ENCODE assay signal across 7 mouse cellular contexts in genomic region chr16:4881400-4882351, GRCm38 (mm10). TPM values are rescaled to one million over a fixed set of nuclear protein-coding genes. Genes with fewer than 3 reads are reported as not detected.
DNase-seq lines count a peak whose midpoint lies in the region; ATAC-seq lines count a peak whose summit lies in the region.

No protein-coding gene starts in this region.

- peak overlapping the region; percentile 73 for H3K4me2 ChIP-seq in forebrain, embryonic 11.5 days (ENCODE audit: low read depth, low read length, severe bottlenecking)
- peak overlapping the region; percentile 83 for H3K4me2 ChIP-seq in kidney, embryonic 15.5 days

- no peaks in the 10 kb centered on the region for H3K36me3 ChIP-seq in forebrain, embryonic 11.5 days (ENCODE audit: control insufficient read depth, insufficient read depth, low read length)
- peaks cover 3% of the 10 kb centered on the region; the same call in 1 of the 2 replicates for H3K36me3 ChIP-seq in kidney, embryonic 15.5 days

- H3K27me3 ChIP-seq in forebrain, embryonic 11.5 days (ENCODE audit: control insufficient read depth, insufficient read depth, low read length): no peaks in the 10 kb centered on the region
- H3K27me3 ChIP-seq in kidney, embryonic 15.5 days: no peaks in the 10 kb centered on the region

- H3K9me3 ChIP-seq in forebrain, embryonic 11.5 days (ENCODE audit: control insufficient read depth, low read length): no peaks in the 10 kb centered on the region
- no peaks in the 10 kb centered on the region for H3K9me3 ChIP-seq in kidney, embryonic 15.5 days (replicated peaks)

- ATAC-seq in forebrain, embryonic 11.5 days (replicated peaks; ENCODE audit: low FRiP score): no peak
- ATAC-seq in kidney, embryonic 15.5 days (replicated peaks; ENCODE audit: low FRiP score): no peak
- no peak for ATAC-seq in megakaryocyte-erythroid progenitor cell, adult 5-6 weeks (replicated peaks; ENCODE audit: low FRiP score, low TSS enrichment, poor library complexity, severe bottlenecking)

- H3K27ac ChIP-seq in forebrain, embryonic 11.5 days (ENCODE audit: low read depth, low read length): no peak overlapping the region
- H3K27ac ChIP-seq in kidney, embryonic 15.5 days: peak overlapping the region; percentile 100

- H3K4me1 ChIP-seq in forebrain, embryonic 11.5 days (replicated peaks; ENCODE audit: control insufficient read depth, insufficient read depth, low read length): peaks cover 16% of the 10 kb centered on the region
- H3K4me1 ChIP-seq in kidney, embryonic 15.5 days: peaks cover 41% of the 10 kb centered on the region

- 81% methylated on average over 10 of the region's 10 CpGs for WGBS in forebrain, embryonic 11.5 days
- WGBS in kidney, embryonic 15.5 days: 76% methylated on average over 10 of the region's 10 CpGs

- H3K4me3 ChIP-seq in forebrain, embryonic 11.5 days (ENCODE audit: low read depth, low read length): peak overlapping the region; percentile 82; the same call in 1 of the 2 replicates
- peak overlapping the region; percentile 94 for H3K4me3 ChIP-seq in kidney, embryonic 15.5 days (replicated peaks)

- peak overlapping the region; percentile 71 for H3K9ac ChIP-seq in forebrain, embryonic 11.5 days (ENCODE audit: low read length)
- peak overlapping the region; percentile 89 for H3K9ac ChIP-seq in kidney, embryonic 15.5 days

- peak; percentile 34 for DNase-seq in right cerebral cortex, adult 18-20 months
- DNase-seq in right cerebral cortex, postnatal 36 days (ENCODE audit: low spot score in 2 of 2): no peak
- DNase-seq in forebrain, embryonic 11.5 days (ENCODE audit: low spot score): no peak
- peak; percentile 68 for DNase-seq in naive thymus-derived CD4-positive, alpha-beta T cell, adult 2 months (ENCODE audit: low read depth)
- DNase-seq in spleen, postnatal 10 days (ENCODE audit: low spot score in 2 of 2): no peak

RNA-seq across cellular contexts. Expression of gene Ubald1, which starts 1.6 kb away (rescaled TPM):
- polyA plus RNA-seq in forebrain, embryonic 11.5 days (2014; fragmentation: Nextera tagmentation; extraction: Ambion mirVana): 23.9 TPM in 2 replicates
- polyA plus RNA-seq in kidney, embryonic 15.5 days (2015; fragmentation: Nextera tagmentation; extraction: Ambion mirVana): 37.4 and 39.7 TPM in 2 replicates
- 20.3 and 33.3 TPM in 2 replicates for total RNA-seq in megakaryocyte-erythroid progenitor cell, adult 5-6 weeks (2014; fragmentation: Nextera tagmentation)
- total RNA-seq in megakaryocyte-erythroid progenitor cell, adult 5-6 weeks (2017): 15.2 and 16.5 TPM in 2 replicates

RNA-seq across cellular contexts. Expression of gene Mgrn1, which starts 4.4 kb away (rescaled TPM):
- 69.9 and 77.2 TPM in 2 replicates for polyA plus RNA-seq in forebrain, embryonic 11.5 days (2014; fragmentation: Nextera tagmentation; extraction: Ambion mirVana)
- 88.2 and 98.1 TPM in 2 replicates for polyA plus RNA-seq in kidney, embryonic 15.5 days (2015; fragmentation: Nextera tagmentation; extraction: Ambion mirVana)
- 16.0 and 21.8 TPM in 2 replicates for total RNA-seq in megakaryocyte-erythroid progenitor cell, adult 5-6 weeks (2014; fragmentation: Nextera tagmentation)
- total RNA-seq in megakaryocyte-erythroid progenitor cell, adult 5-6 weeks (2017): 8.7 and 13.3 TPM in 2 replicates

RNA-seq across cellular contexts. Expression of gene 4930562C15Rik, which starts 46.5 kb away (rescaled TPM):
- polyA plus RNA-seq in forebrain, embryonic 11.5 days (2014; fragmentation: Nextera tagmentation; extraction: Ambion mirVana): 0.36 TPM in 1 of 2 replicates, not detected in the other
- 0.19 and 0.83 TPM in 2 replicates for polyA plus RNA-seq in kidney, embryonic 15.5 days (2015; fragmentation: Nextera tagmentation; extraction: Ambion mirVana)
- not detected in 2 replicates for total RNA-seq in megakaryocyte-erythroid progenitor cell, adult 5-6 weeks (2014; fragmentation: Nextera tagmentation)
- not detected in 2 replicates for total RNA-seq in megakaryocyte-erythroid progenitor cell, adult 5-6 weeks (2017)

RNA-seq across cellular contexts. Expression of gene Nudt16l1, which starts 56.9 kb away (rescaled TPM):
- polyA plus RNA-seq in forebrain, embryonic 11.5 days (2014; fragmentation: Nextera tagmentation; extraction: Ambion mirVana): 120 and 137 TPM in 2 replicates
- polyA plus RNA-seq in kidney, embryonic 15.5 days (2015; fragmentation: Nextera tagmentation; extraction: Ambion mirVana): 151 and 155 TPM in 2 replicates
- total RNA-seq in megakaryocyte-erythroid progenitor cell, adult 5-6 weeks (2014; fragmentation: Nextera tagmentation): 46.3 and 49.3 TPM in 2 replicates
- total RNA-seq in megakaryocyte-erythroid progenitor cell, adult 5-6 weeks (2017): 13.4 and 15.0 TPM in 2 replicates

Comparison
In these comparisons a context has a peak if more than half of its experiments do, and no peak if none do; other contexts are left out.
1. DNase-seq: peak in right cerebral cortex, adult 18-20 months (single experiment) and naive thymus-derived CD4-positive, alpha-beta T cell, adult 2 months (single experiment); none in right cerebral cortex, postnatal 36 days (0 of 2), forebrain, embryonic 11.5 days (single experiment) and spleen, postnatal 10 days (0 of 2).